Mouse (Mus musculus) monocyte, adult 5-6 weeks (primary cell): ENCODE data around the gene Tmod4. TPM values are rescaled to one million over a fixed set of nuclear protein-coding genes. Genes with fewer than 3 reads are reported as not detected.
A peak's percentile ranks its signal among the peaks of the same experiment; 100 is the strongest.

Experiments used
- ATAC-seq: fragments of 153-309, 156-312 bp; replicated peaks from 2 replicates; pipeline ENCODE4 v1.8.0; 2017; ENCODE audit warnings: mild to moderate bottlenecking; ENCODE audit not compliant: low TSS enrichment, insufficient number of reproducible peaks, severe bottlenecking, poor library complexity, low FRiP score
- total RNA-seq: library from RNA; stranded (forward); fragments of 200-1000, 200-491, 200-594 nt; gene quantifications from 3 replicates; pipeline ENCODE4 v1.2.3, GENCODE M21; 2017

Tmod4 gene
- total RNA-seq, 1 experiment from 2014 or later = not detected

GRCm38 (mm10) chr3:95135023-95135422 lies 10.7 kb downstream of the Tmod4 start:
- no peak for ATAC-seq

GRCm38 (mm10) chr3:95135433-95136052 lies 11.3 kb downstream of the Tmod4 start:
- ATAC-seq = peak; percentile 19; the same call in 1 of the 2 replicates

GRCm38 (mm10) chr3:95136336-95136735 lies 12.1 kb downstream of the Tmod4 start:
- ATAC-seq = no peak

- ATAC-seq = no peak
Observed at GRCm38 (mm10) chr3:95139586-95140288, 15.5 kb downstream of the Tmod4 start.

- ATAC-seq = no peak
Observed at GRCm38 (mm10) chr3:95140289-95140595, 16.0 kb downstream of the Tmod4 start.

GRCm38 (mm10) chr3:95140795-95141194 lies 16.5 kb downstream of the Tmod4 start:
- no peak for ATAC-seq

GRCm38 (mm10) chr3:95141474-95141873 lies 17.2 kb downstream of the Tmod4 start:
- peak; percentile 47 for ATAC-seq

GRCm38 (mm10) chr3:95141952-95142616 lies 17.8 kb downstream of the Tmod4 start, which contains the start of gene Tnfaip8l2:
Gene Tnfaip8l2, minus strand, starts transcription at chr3:95142360.
- ATAC-seq = peak; percentile 51

- ATAC-seq = peak; percentile 68
Observed at GRCm38 (mm10) chr3:95142617-95143011, 18.3 kb downstream of the Tmod4 start.

- no peak for ATAC-seq
Observed at GRCm38 (mm10) chr3:95147924-95148323, 23.6 kb downstream of the Tmod4 start.

- peak; percentile 93 for ATAC-seq
Observed at GRCm38 (mm10) chr3:95153874-95154273, 29.6 kb downstream of the Tmod4 start.

- no peak for ATAC-seq
Observed at GRCm38 (mm10) chr3:95159511-95159986, 35.3 kb downstream of the Tmod4 start.

- peak; percentile 99 for ATAC-seq
Observed at GRCm38 (mm10) chr3:95159987-95160963, 36.0 kb downstream of the Tmod4 start, which contains the start of gene Sema6c. Gene Sema6c, plus strand, starts transcription at chr3:95160457.

- no peak for ATAC-seq
Observed at GRCm38 (mm10) chr3:95161041-95161551, 36.8 kb downstream of the Tmod4 start.

GRCm38 (mm10) chr3:95161618-95162344 lies 37.5 kb downstream of the Tmod4 start:
- no peak for ATAC-seq

- ATAC-seq = no peak
Observed at GRCm38 (mm10) chr3:95162345-95162628, 38.0 kb downstream of the Tmod4 start.

- ATAC-seq = no peak
Observed at GRCm38 (mm10) chr3:95163419-95164255, 39.4 kb downstream of the Tmod4 start.
